Mouse (Mus musculus): ENCODE measurements around the gene Rnf4. TPM values are rescaled to one million over a fixed set of nuclear protein-coding genes. Genes with fewer than 3 reads are reported as not detected.

Gene Rnf4
- total RNA-seq, 1 experiment, result 177 TPM

DNA sequence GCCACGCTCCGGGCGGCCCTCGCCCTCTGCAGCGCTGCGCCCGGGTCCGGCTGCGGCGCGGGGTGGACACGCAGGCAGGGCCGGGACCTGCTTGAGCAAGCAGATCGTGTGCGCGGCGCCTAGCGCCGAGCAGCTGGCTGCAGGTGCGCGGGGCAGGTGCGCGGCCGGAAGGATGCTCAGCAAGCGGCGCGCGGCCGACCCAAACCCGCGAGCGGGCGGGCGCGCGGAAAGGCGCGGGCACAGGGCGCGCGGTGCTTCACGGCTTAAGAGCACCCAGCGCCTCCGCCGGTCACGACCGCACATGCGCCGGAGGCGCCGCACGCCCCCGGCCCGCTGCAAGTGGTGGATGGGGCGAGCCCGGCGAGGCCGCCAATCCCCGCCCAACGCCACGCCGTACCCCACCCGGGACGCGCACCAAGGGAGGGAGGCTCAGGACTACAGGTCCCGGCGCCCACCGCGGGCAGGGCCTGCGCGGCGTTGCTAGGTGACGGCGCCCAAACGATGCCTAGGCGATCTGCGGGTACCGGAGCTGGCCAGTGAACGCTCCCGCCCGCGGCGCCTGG is 47.9 kb upstream of the Rnf4 start, which contains the start of the genes Zfyve28 and Cfap99:
Gene Zfyve28 (minus strand): TSS at position 296 of the 563 bp plus-strand sequence.
Gene Cfap99 (plus strand): TSS at position 447 of the 563 bp plus-strand sequence.
- Histone ChIP-seq H3K9me3 (ENCODE audit: control insufficient read depth, insufficient read depth, low read depth, low read length) (no peaks in the 10 kb centered on the region), H3K4me1 (ENCODE audit: control insufficient read depth in 2 of 2, insufficient read depth in 2 of 2, low read length in 2 of 2, poor library complexity in 1 of 2) (peaks cover 10 to 12% of the 10 kb centered on the region in 2 experiments), H3K9ac (ENCODE audit: insufficient read depth, low read depth, low read length, poor library complexity, severe bottlenecking) (peak within 1 kb of the TSS; percentile 47), H3K4me3 (ENCODE audit: insufficient read depth in 1 of 2, low read depth in 1 of 2, low read length in 2 of 2, poor library complexity in 1 of 2, severe bottlenecking in 1 of 2) (peak within 1 kb of the TSS; percentile 75 to 82), H3K36me3 (ENCODE audit: control insufficient read depth, insufficient read depth, low read length, poor library complexity, severe bottlenecking) (no peaks in the 10 kb centered on the region), H3K27ac (ENCODE audit: insufficient read depth, low read depth, low read length, poor library complexity, severe bottlenecking) (no peak within 1 kb of the TSS)
- in situ Hi-C loops (cut with MboI; ENCODE audit: low sequenced_read_pairs in 2 of 2, unreplicated experiment in 2 of 2), result no loop called here
- TF ChIP-seq CHD2 (IDR thresholded peaks at IDR 0.05; ENCODE audit: low read depth, low read length), result no peak
- TF ChIP-seq HCFC1 (IDR thresholded peaks at IDR 0.05; ENCODE audit: borderline replicate concordance, insufficient read depth, low read length), result peak; percentile 88
- no peak for TF ChIP-seq MAFK (IDR thresholded peaks at IDR 0.05; ENCODE audit: insufficient read depth, low read depth, low read length)
- TF ChIP-seq ZC3H11A (IDR thresholded peaks at IDR 0.05; ENCODE audit: borderline replicate concordance, low read depth, low read length), result no peak
- no peak for DNase-seq (ENCODE audit: low read depth, low spot score)

DNA sequence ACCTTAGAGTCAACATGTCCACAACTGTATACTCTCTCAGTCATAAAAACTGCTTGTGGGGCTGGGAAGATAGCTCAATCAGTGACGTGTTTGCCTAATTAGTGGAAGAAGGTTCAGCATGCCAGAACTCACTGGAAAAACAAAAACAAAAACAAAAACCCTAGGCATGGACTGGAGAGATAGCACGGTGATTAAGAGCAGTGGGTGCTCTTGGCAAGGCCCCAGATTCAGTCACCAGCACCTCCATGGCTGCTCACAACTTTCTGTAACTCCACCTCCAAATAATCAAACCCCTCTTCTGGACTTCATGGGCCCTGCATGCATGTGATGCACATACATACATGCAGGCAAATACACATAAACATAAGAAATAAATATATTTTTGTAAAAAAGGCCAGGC is 46.8 kb upstream of the Rnf4 start:
- Histone ChIP-seq H3K9me3 (ENCODE audit: control insufficient read depth, insufficient read depth, low read depth, low read length) (no peaks in the 10 kb centered on the region), H3K4me3 (ENCODE audit: insufficient read depth in 1 of 2, low read depth in 1 of 2, low read length in 2 of 2, poor library complexity in 1 of 2, severe bottlenecking in 1 of 2) (no peak overlapping the region), H3K36me3 (ENCODE audit: control insufficient read depth, insufficient read depth, low read length, poor library complexity, severe bottlenecking) (no peaks in the 10 kb centered on the region), H3K9ac (ENCODE audit: insufficient read depth, low read depth, low read length, poor library complexity, severe bottlenecking) (no peak overlapping the region), H3K27ac (ENCODE audit: insufficient read depth, low read depth, low read length, poor library complexity, severe bottlenecking) (no peak overlapping the region), H3K4me1 (ENCODE audit: control insufficient read depth in 2 of 2, insufficient read depth in 2 of 2, low read length in 2 of 2, poor library complexity in 1 of 2) (peaks cover 2 to 6% of the 10 kb centered on the region in 2 experiments; a peak in 3 of 4 replicates)
- in situ Hi-C loops (cut with MboI; ENCODE audit: low sequenced_read_pairs in 2 of 2, unreplicated experiment in 2 of 2), result no loop called here
- no peak for DNase-seq (ENCODE audit: low read depth, low spot score)
- TF ChIP-seq ZNF384 (IDR thresholded peaks at IDR 0.05; ENCODE audit: low read depth, low read length) (no peak), ZC3H11A (IDR thresholded peaks at IDR 0.05; ENCODE audit: borderline replicate concordance, low read depth, low read length) (no peak), CHD2 (IDR thresholded peaks at IDR 0.05; ENCODE audit: low read depth, low read length) (no peak), MAFK (IDR thresholded peaks at IDR 0.05; ENCODE audit: insufficient read depth, low read depth, low read length) (no peak), HCFC1 (IDR thresholded peaks at IDR 0.05; ENCODE audit: borderline replicate concordance, insufficient read depth, low read length) (no peak)

DNA sequence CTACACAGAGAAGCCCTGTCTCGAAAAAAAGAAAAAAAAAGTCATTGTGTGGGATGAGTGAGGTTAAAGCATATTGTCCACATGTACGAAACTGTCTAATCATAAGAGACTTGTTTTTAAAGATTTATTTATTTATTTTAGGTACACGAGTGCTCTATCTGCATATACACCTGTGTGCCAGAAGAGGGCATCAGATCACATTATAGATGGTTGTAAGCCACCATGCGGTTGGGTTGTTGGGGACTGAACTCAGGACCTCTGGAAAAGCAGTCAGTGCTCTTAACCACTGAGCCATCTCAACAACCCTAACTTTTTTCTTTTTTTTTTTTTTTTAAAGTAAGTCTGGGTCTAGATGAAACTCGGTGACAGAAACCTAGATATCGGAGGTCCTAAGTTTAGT is 42.7 kb upstream of the Rnf4 start:
- Histone ChIP-seq H3K9me3 (ENCODE audit: control insufficient read depth, insufficient read depth, low read depth, low read length) (no peaks in the 10 kb centered on the region), H3K36me3 (ENCODE audit: control insufficient read depth, insufficient read depth, low read length, poor library complexity, severe bottlenecking) (no peaks in the 10 kb centered on the region), H3K4me1 (ENCODE audit: control insufficient read depth in 2 of 2, insufficient read depth in 2 of 2, low read length in 2 of 2, poor library complexity in 1 of 2) (no peaks in the 10 kb centered on the region), H3K9ac (ENCODE audit: insufficient read depth, low read depth, low read length, poor library complexity, severe bottlenecking) (no peak overlapping the region), H3K4me3 (ENCODE audit: insufficient read depth in 1 of 2, low read depth in 1 of 2, low read length in 2 of 2, poor library complexity in 1 of 2, severe bottlenecking in 1 of 2) (no peak overlapping the region), H3K27ac (ENCODE audit: insufficient read depth, low read depth, low read length, poor library complexity, severe bottlenecking) (no peak overlapping the region)
- DNase-seq (ENCODE audit: low read depth, low spot score), result no peak
- in situ Hi-C loops (cut with MboI; ENCODE audit: low sequenced_read_pairs in 2 of 2, unreplicated experiment in 2 of 2), result no loop called here
- TF ChIP-seq CHD2 (IDR thresholded peaks at IDR 0.05; ENCODE audit: low read depth, low read length), result no peak
- 0 out of 2 replicates have a peak, but pooled peaks have one; percentile 18 for TF ChIP-seq ZNF384 (IDR thresholded peaks at IDR 0.05; ENCODE audit: low read depth, low read length)

DNA sequence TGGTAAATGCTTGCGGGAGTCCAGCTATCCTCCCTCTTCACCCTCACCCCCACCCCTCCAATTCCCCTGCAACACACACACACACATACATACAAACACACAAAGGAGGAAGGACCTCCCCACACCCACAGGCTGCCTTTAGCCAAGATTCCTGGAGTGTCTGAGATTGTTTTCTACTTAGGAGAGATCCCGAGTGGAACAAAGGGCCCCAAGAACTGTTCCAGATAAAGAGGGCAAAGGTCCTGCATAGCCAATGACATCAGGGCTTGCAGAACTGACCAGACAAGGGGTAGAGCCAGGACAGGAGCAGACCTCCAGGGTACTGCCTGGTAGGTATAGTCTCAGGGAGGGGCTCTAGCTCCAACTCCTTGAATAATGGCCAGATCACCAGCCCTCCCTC is 41.4 kb upstream of the Rnf4 start:
- in situ Hi-C loops (cut with MboI; ENCODE audit: low sequenced_read_pairs in 2 of 2, unreplicated experiment in 2 of 2), result no loop called here
- Histone ChIP-seq H3K4me1 (ENCODE audit: control insufficient read depth in 2 of 2, insufficient read depth in 2 of 2, low read length in 2 of 2, poor library complexity in 1 of 2) (no peaks in the 10 kb centered on the region), H3K27ac (ENCODE audit: insufficient read depth, low read depth, low read length, poor library complexity, severe bottlenecking) (no peak overlapping the region), H3K4me3 (ENCODE audit: insufficient read depth in 1 of 2, low read depth in 1 of 2, low read length in 2 of 2, poor library complexity in 1 of 2, severe bottlenecking in 1 of 2) (no peak overlapping the region), H3K36me3 (ENCODE audit: control insufficient read depth, insufficient read depth, low read length, poor library complexity, severe bottlenecking) (no peaks in the 10 kb centered on the region), H3K9me3 (ENCODE audit: control insufficient read depth, insufficient read depth, low read depth, low read length) (no peaks in the 10 kb centered on the region), H3K9ac (ENCODE audit: insufficient read depth, low read depth, low read length, poor library complexity, severe bottlenecking) (no peak overlapping the region)
- TF ChIP-seq HCFC1 (IDR thresholded peaks at IDR 0.05; ENCODE audit: borderline replicate concordance, insufficient read depth, low read length) (no peak), ZC3H11A (IDR thresholded peaks at IDR 0.05; ENCODE audit: borderline replicate concordance, low read depth, low read length) (no peak), MAFK (IDR thresholded peaks at IDR 0.05; ENCODE audit: insufficient read depth, low read depth, low read length) (no peak), CHD2 (IDR thresholded peaks at IDR 0.05; ENCODE audit: low read depth, low read length) (no peak), ZNF384 (IDR thresholded peaks at IDR 0.05; ENCODE audit: low read depth, low read length) (no peak)
- DNase-seq (ENCODE audit: low read depth, low spot score), result no peak

DNA sequence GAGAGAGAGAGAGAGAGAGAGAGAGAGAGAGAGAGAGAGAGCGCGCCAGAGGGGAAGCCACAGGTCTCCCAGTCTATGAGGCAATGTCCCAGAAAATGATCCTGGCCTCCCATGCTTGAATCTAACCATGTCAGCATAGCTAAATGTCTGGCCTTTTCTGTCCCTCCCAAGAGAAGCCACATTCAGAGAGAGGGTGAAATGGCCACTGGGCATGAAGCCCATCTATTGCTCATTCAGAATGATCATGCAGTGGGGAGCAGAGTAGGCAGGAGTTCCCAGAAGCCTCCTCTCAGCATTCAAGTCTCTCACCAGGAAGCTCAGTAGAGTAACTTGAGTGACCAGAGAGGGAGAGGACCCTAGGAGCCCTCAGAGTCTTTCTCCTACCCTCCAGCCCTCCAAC is 40.9 kb upstream of the Rnf4 start:
- Histone ChIP-seq H3K27ac (ENCODE audit: insufficient read depth, low read depth, low read length, poor library complexity, severe bottlenecking) (no peak overlapping the region), H3K4me3 (ENCODE audit: insufficient read depth in 1 of 2, low read depth in 1 of 2, low read length in 2 of 2, poor library complexity in 1 of 2, severe bottlenecking in 1 of 2) (no peak overlapping the region), H3K36me3 (ENCODE audit: control insufficient read depth, insufficient read depth, low read length, poor library complexity, severe bottlenecking) (no peaks in the 10 kb centered on the region), H3K9me3 (ENCODE audit: control insufficient read depth, insufficient read depth, low read depth, low read length) (no peaks in the 10 kb centered on the region), H3K4me1 (ENCODE audit: control insufficient read depth in 2 of 2, insufficient read depth in 2 of 2, low read length in 2 of 2, poor library complexity in 1 of 2) (no peaks in the 10 kb centered on the region), H3K9ac (ENCODE audit: insufficient read depth, low read depth, low read length, poor library complexity, severe bottlenecking) (no peak overlapping the region)
- DNase-seq (ENCODE audit: low read depth, low spot score), result no peak
- TF ChIP-seq ZC3H11A (IDR thresholded peaks at IDR 0.05; ENCODE audit: borderline replicate concordance, low read depth, low read length), result no peak
- no peak for TF ChIP-seq ZNF384 (IDR thresholded peaks at IDR 0.05; ENCODE audit: low read depth, low read length)
- TF ChIP-seq HCFC1 (IDR thresholded peaks at IDR 0.05; ENCODE audit: borderline replicate concordance, insufficient read depth, low read length), result no peak
- no peak for TF ChIP-seq CHD2 (IDR thresholded peaks at IDR 0.05; ENCODE audit: low read depth, low read length)
- TF ChIP-seq MAFK (IDR thresholded peaks at IDR 0.05; ENCODE audit: insufficient read depth, low read depth, low read length), result no peak
- in situ Hi-C loops (cut with MboI; ENCODE audit: low sequenced_read_pairs in 2 of 2, unreplicated experiment in 2 of 2), result no loop called here
